Mouse (Mus musculus): ENCODE data around the gene Mknk1. TPM values are rescaled to one million over a fixed set of nuclear protein-coding genes. Genes with fewer than 3 reads are reported as not detected.

Mknk1 gene
- polyA plus RNA-seq, 1 experiment from 2014 or later = 130 TPM

DNA sequence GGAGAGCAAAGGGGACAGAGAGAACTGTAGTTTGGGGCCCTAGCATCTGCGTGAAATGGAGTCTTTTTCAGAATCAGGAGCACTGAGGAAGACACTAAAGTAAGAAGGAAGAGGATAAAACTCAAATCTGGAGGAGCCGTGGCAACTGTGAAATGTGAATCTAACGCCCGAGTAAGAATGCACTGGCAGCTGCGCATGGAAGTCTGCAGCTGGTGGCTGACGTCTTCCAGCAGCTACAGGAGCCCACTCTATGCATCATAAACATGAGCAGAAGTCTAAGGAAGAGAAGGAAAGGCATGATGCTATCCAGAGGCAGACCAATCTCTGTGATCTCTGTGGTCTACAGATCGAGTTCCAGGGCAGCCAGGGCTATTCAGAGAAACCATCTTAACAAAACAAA lies 88.6 kb downstream of the Mknk1 start:
- Histone ChIP-seq H3K27ac (no peak overlapping the region), H3K4me3 (ENCODE audit: inconsistent target) (no peak overlapping the region), H3K36me3 (ENCODE audit: inconsistent target) (no peaks in the 10 kb centered on the region), H3K79me2 (ENCODE audit: inconsistent target) (no peaks in the 10 kb centered on the region)
- 47% methylated on average over 7 of the region's 7 CpGs for WGBS (ENCODE audit: missing documents)

Other genes with a start within 250 kb of the Mknk1 start
- gene Cyp4a32, start 238.2 kb upstream of the Mknk1 start, polyA plus RNA-seq (2018) = not detected in 3 replicates
- not detected in 3 replicates for gene Cyp4b1, start 191.5 kb upstream of the Mknk1 start, polyA plus RNA-seq (2018)
- gene Efcab14, start 101.5 kb upstream of the Mknk1 start, polyA plus RNA-seq (2018) = 35.0 to 37.4 TPM (median 35.5 TPM) in 3 replicates
- not detected in 3 replicates for gene Tex38, start 58.2 kb upstream of the Mknk1 start, polyA plus RNA-seq (2018)
- gene Atpaf1, start 54.4 kb upstream of the Mknk1 start, polyA plus RNA-seq (2018) = 16.5 to 19.3 TPM (median 19.0 TPM) in 3 replicates
- 16.6 to 27.7 TPM (median 23.8 TPM) in 3 replicates for gene Mob3c, start 11.1 kb upstream of the Mknk1 start, polyA plus RNA-seq (2018)
- not detected in 3 replicates for gene Kncn, start 45.2 kb downstream of the Mknk1 start, polyA plus RNA-seq (2018)
- gene 6430628N08Rik, start 51.5 kb downstream of the Mknk1 start, polyA plus RNA-seq (2018) = not detected in 3 replicates
- not detected in 3 replicates for gene Dmbx1, start 100.7 kb downstream of the Mknk1 start, polyA plus RNA-seq (2018)
- 0.09 TPM in 1 of 3 replicates, not detected in the others for gene Faah, start 178.7 kb downstream of the Mknk1 start, polyA plus RNA-seq (2018)
- 4.4 to 6.4 TPM (median 6.0 TPM) in 3 replicates for gene Nsun4, start 214.7 kb downstream of the Mknk1 start, polyA plus RNA-seq (2018)
- 366 to 481 TPM (median 405 TPM) in 3 replicates for gene Uqcrh, start 235.9 kb downstream of the Mknk1 start, polyA plus RNA-seq (2018)
- 19.7 to 34.0 TPM (median 33.3 TPM) in 3 replicates for gene Lrrc41, start 236.1 kb downstream of the Mknk1 start, polyA plus RNA-seq (2018)

Data from macrophage (primary cell).